In genomic region chr19:56349295-56349694, GRCm38 (mm10) we compare ENCODE assay signal across 10 mouse cellular contexts. TPM values are rescaled to one million over a fixed set of nuclear protein-coding genes. Genes with fewer than 3 reads are reported as not detected.
DNase-seq lines count a peak whose midpoint lies in the region; ATAC-seq and TF ChIP-seq lines count a peak whose summit lies in the region.
"Had no signal": no experiment of that assay in that cellular context is flagged by ENCODE, and none has a peak within 500 bp of the region (broad histone marks: within the 10 kb centered on the region; RNA-seq: fewer than 3 reads in every experiment).

No protein-coding gene starts in this region.

- H3K4me2 ChIP-seq in midbrain, embryonic 16.5 days (ENCODE audit: low read length), result no peak overlapping the region
- H3K4me2 ChIP-seq: neural tube, embryonic 12.5 days had no signal

- TF ChIP-seq POLR2A in lung, adult 2 months (IDR thresholded peaks at IDR 0.05; ENCODE audit: borderline replicate concordance, extremely low read depth, low read depth, low read length), result no peak

- H3K9ac ChIP-seq in midbrain, embryonic 16.5 days (ENCODE audit: low read depth, low read length), result no peak overlapping the region
- H3K9ac ChIP-seq: neural tube, embryonic 12.5 days had no signal

- peaks cover 23% of the 10 kb centered on the region for H3K4me1 ChIP-seq in midbrain, embryonic 10.5 days
- peaks cover 18% of the 10 kb centered on the region for H3K4me1 ChIP-seq in midbrain, embryonic 16.5 days (ENCODE audit: control insufficient read depth, insufficient read depth, low read length)
- no peaks in the 10 kb centered on the region for H3K4me1 ChIP-seq in lung, adult 2 months (ENCODE audit: control insufficient read depth, insufficient read depth, low read length)

- no peak overlapping the region for H3K4me3 ChIP-seq in midbrain, embryonic 10.5 days
- no peak overlapping the region for H3K4me3 ChIP-seq in midbrain, embryonic 16.5 days (ENCODE audit: low read depth, low read length)
- H3K4me3 ChIP-seq in lung, adult 2 months (replicated peaks; ENCODE audit: extremely low read depth, low read depth, low read length), result no peak overlapping the region
- H3K4me3 ChIP-seq: neural tube, embryonic 12.5 days had no signal

- WGBS in midbrain, embryonic 10.5 days, result 39% methylated on average over 6 of the region's 6 CpGs
- WGBS in midbrain, embryonic 16.5 days, result 35% methylated on average over 6 of the region's 6 CpGs
- 24% methylated on average over 6 of the region's 6 CpGs for WGBS in lung, adult 2 months

- ATAC-seq in CD4-positive, CD25-positive, alpha-beta regulatory T cell, adult 4 months, result no peak
- no peak for ATAC-seq in midbrain, embryonic 16.5 days

- H3K27ac ChIP-seq in midbrain, embryonic 10.5 days (replicated peaks), result no peak overlapping the region
- H3K27ac ChIP-seq in midbrain, embryonic 16.5 days (ENCODE audit: low read length), result no peak overlapping the region
- H3K27ac ChIP-seq: neural tube, embryonic 12.5 days had no signal

- no peaks in the 10 kb centered on the region for H3K36me3 ChIP-seq in midbrain, embryonic 10.5 days
- H3K36me3 ChIP-seq in midbrain, embryonic 16.5 days (ENCODE audit: control insufficient read depth, insufficient read depth, low read length), result no peaks in the 10 kb centered on the region
- H3K36me3 ChIP-seq: neural tube, embryonic 12.5 days had no signal

- peak; percentile 25; the same call in 1 of the 2 replicates for TF ChIP-seq CTCF in lung, adult 2 months (IDR thresholded peaks at IDR 0.05; ENCODE audit: insufficient read depth, low read length)

- H3K27me3 ChIP-seq in midbrain, embryonic 10.5 days (ENCODE audit: low read depth, poor library complexity, severe bottlenecking), result peaks cover 22% of the 10 kb centered on the region
- H3K27me3 ChIP-seq in midbrain, embryonic 16.5 days (ENCODE audit: control insufficient read depth, insufficient read depth, low read depth, low read length), result no peaks in the 10 kb centered on the region
- H3K27me3 ChIP-seq: neural tube, embryonic 12.5 days had no signal

- H3K9me3 ChIP-seq in midbrain, embryonic 10.5 days (replicated peaks), result peaks cover 3% of the 10 kb centered on the region; the same call in 1 of the 2 replicates
- no peaks in the 10 kb centered on the region for H3K9me3 ChIP-seq in midbrain, embryonic 16.5 days (replicated peaks; ENCODE audit: control insufficient read depth, low read length, poor library complexity, severe bottlenecking)
- H3K9me3 ChIP-seq: neural tube, embryonic 12.5 days had no signal

- peak; percentile 39 for DNase-seq in CD4-positive, CD25-positive, alpha-beta regulatory T cell, adult 2 months (ENCODE audit: low read depth, low spot score)
- DNase-seq in midbrain, embryonic 10.5 days (ENCODE audit: low spot score), result peak; percentile 23
- no peak for DNase-seq in lung, adult 2 months
- peak; percentile 58 for DNase-seq in thymus, postnatal 14 days
- DNase-seq in ovary, postnatal 14 days (ENCODE audit: low spot score), result no peak
- DNase-seq in MN1 (ENCODE audit: low spot score), result no peak
- DNase-seq: cerebellum, adult 9-11 months had no signal

RNA-seq across cellular contexts. Expression of gene Nrap, which starts 40.5 kb away (rescaled TPM):
- under 1 TPM in 1 of 2 experiments, not detected in 1; 0.15 TPM for polyA plus RNA-seq in CD4-positive, CD25-positive, alpha-beta regulatory T cell, adult 4 months (2017; shearing (Covaris generic))
- 0.06 and 0.24 TPM in 2 replicates for polyA plus RNA-seq in midbrain, embryonic 10.5 days (2016; fragmentation: Nextera tagmentation; extraction: Ambion mirVana)
- polyA plus RNA-seq in midbrain, embryonic 16.5 days (2015; fragmentation: Nextera tagmentation; extraction: Ambion mirVana), result 0.97 and 1.3 TPM in 2 replicates
- polyA plus RNA-seq in lung, adult 2 months (2012; rRNA removed), result 1.3 and 9.4 TPM in 2 replicates

RNA-seq across cellular contexts. Expression of gene Casp7, which starts 47.6 kb away (rescaled TPM):
- 10 to 100 TPM; 32.7 to 45.4 TPM for polyA plus RNA-seq in CD4-positive, CD25-positive, alpha-beta regulatory T cell, adult 4 months (2017; shearing (Covaris generic))
- polyA plus RNA-seq in midbrain, embryonic 10.5 days (2016; fragmentation: Nextera tagmentation; extraction: Ambion mirVana), result 14.7 and 17.1 TPM in 2 replicates
- 22.2 and 26.0 TPM in 2 replicates for polyA plus RNA-seq in midbrain, embryonic 16.5 days (2015; fragmentation: Nextera tagmentation; extraction: Ambion mirVana)
- 14.2 and 17.3 TPM in 2 replicates for polyA plus RNA-seq in lung, adult 2 months (2012; rRNA removed)

Comparison
In these comparisons a context has a peak if more than half of its experiments do, and no peak if none do; other contexts are left out.
1. DNase-seq: peak in CD4-positive, CD25-positive, alpha-beta regulatory T cell, adult 2 months (single experiment), midbrain, embryonic 10.5 days (single experiment) and thymus, postnatal 14 days (single experiment); none in lung, adult 2 months (single experiment), ovary, postnatal 14 days (single experiment) and MN1 (single experiment).